Mouse (Mus musculus) layer of hippocampus, postnatal 10 days (tissue): ENCODE results near the gene 2010106E10Rik. TPM values are rescaled to one million over a fixed set of nuclear protein-coding genes. Genes with fewer than 3 reads are reported as not detected.

Source experiments
- DNase-seq, 2 experiments: peaks; one replicate each; pipeline ENCODE4 v3.0.0; 2021; ENCODE audit warnings: low spot score in 2 of 2
- long read RNA-seq: library from polyadenylated mRNA; stranded (forward); transcript quantifications from one replicate; pipeline ENCODE4 v2.0.0, GENCODE M21; 2023
- total RNA-seq, 2 experiments: library from RNA; stranded (reverse); gene quantifications; 2 replicates each; pipeline ENCODE4 v1.2.3; 2021

2010106E10Rik gene
- not detected for total RNA-seq
- long read RNA-seq: 0 reads

DNA sequence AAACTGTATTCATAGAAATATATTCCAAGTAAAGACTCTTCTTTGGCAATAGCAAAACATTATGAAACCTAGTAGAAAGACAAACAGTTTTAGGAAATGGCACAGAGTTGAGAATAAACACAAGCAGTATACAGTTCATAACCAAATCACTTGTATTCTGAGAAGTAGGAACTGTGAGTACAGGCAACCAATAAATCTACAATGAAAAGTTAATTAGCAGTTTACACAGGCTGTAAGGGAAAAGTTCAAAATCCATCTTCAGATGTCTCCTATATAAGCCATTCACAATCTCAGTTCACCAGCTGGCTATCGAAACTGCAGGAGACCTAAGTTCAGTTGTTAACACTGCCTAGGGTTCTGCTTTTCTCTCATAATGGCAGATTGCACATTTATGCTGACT lies at the start of gene 2010106E10Rik:
Gene 2010106E10Rik, plus strand, starts transcription at position 301 of the 400 bp plus-strand sequence.
- DNase-seq: no peak

DNA sequence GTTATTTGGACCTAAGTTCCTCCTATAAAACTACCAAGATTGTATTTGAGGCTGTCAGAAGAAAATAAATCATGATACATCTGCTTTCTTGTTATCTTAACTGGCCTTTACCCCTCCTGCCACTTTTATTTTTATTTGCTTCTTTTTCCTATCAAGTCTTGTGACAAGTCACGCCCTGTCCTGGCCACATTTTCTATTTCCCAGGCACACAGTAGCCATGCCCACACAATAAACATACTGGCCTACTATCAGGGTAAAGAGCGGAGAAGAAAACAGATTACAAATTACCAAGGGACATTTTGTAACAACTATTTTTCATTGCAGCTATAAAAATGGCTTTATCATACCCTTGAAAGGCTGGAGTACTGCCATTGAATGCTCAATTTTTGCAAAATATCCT lies 10.6 kb downstream of the 2010106E10Rik start:
- no peak for DNase-seq

DNA sequence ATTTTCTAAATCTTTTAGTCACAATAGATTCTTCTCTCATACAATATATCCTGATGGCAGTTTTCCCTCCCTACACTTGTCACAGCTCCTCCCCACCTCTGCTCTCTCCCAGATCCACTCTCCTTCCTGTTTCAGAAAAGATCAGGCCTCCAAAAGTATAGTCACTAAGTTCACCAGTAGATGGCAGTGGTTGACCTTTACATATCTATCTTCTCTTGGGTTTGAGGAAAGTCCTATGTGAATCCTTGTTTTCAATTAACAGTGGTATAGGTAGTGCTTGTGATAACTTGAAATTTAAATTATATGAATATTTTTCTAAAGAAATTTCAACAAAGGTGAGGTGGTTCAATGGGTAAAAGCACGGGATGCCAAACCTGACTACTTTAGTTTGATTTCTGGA lies 29.7 kb downstream of the 2010106E10Rik start:
- DNase-seq: no peak

DNA sequence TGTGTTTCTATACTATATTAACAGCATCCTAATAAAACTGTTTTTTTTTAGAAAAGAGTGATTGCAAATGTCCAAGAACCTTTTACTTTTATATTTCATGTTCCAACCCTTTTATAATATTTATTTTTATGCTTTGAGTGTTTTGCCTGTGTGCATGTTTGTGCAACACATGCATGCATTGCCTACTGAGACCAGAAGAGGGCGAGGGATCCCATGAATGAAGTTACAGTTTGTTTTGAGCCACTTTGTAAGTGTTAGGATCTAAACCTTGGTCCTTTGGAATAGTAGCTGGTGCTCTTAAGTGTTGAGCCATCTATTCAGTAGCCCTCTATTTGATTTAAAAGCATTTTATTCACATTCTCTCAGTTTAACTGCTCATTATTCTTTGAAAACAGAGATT lies 48.0 kb downstream of the 2010106E10Rik start:
- no peak for DNase-seq

DNA sequence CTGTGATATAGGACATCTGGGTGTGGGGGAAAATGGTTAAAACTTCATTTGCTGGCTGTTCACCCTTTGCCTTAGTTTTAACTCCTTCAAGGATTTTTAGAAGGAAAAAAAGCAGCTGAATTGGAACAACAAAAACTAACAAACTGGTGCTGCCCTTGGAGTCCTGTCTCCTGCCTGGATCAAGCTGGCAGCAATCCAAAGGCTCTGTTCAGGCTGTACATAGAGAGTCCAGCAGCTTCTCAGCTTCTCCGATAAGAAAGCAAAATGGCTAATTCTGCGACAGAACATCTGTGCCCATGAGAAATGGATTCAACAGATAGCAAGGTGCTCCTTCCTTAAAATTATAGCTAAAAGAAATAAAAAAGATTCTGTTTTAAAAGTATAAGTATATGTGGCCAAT lies 72.6 kb downstream of the 2010106E10Rik start:
- no peak for DNase-seq

DNA sequence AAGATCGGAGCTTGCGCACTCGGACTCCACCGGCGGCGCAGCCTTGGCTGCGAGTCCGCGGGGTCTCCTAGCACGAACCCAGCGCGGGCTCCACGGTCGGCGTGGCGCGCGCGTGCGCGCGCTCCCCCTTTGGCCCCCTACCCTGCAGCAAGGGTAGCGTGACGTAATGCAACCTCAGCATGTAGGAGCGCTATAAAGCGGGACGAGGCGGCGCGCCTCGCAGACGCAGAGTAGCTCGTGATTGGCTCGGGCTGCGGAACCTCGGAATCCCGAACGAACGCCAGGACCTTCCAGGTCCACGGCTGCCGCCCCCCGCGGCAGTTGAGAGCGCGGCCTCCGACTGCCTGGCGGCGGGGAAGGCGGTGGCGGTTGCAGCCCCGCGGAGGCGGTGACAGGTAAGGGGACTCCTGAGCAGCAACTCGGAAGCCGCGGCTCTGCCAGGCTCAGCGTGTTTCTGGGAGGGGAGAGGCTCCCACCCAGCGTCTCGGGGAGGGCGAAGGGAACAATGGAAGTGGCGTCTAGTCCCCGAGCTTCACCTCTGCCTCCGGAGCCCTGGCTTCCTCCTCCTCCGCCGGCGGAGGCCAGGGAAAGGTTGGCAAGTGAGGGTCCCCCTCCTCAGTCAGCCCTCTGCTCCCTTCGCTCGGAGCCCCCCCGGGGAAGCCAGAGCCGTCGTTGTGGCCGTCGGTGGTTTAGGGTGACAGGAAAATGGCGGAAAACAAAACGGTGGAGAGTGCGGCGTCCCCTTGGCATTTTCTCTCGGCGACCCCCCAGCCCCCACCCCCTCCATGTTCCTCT lies 105.6 kb downstream of the 2010106E10Rik start, which contains the start of gene Zfp711:
Gene Zfp711, plus strand, starts transcription at position 16 of the 795 bp plus-strand sequence.
- DNase-seq: peak; percentile 53 to 72

DNA sequence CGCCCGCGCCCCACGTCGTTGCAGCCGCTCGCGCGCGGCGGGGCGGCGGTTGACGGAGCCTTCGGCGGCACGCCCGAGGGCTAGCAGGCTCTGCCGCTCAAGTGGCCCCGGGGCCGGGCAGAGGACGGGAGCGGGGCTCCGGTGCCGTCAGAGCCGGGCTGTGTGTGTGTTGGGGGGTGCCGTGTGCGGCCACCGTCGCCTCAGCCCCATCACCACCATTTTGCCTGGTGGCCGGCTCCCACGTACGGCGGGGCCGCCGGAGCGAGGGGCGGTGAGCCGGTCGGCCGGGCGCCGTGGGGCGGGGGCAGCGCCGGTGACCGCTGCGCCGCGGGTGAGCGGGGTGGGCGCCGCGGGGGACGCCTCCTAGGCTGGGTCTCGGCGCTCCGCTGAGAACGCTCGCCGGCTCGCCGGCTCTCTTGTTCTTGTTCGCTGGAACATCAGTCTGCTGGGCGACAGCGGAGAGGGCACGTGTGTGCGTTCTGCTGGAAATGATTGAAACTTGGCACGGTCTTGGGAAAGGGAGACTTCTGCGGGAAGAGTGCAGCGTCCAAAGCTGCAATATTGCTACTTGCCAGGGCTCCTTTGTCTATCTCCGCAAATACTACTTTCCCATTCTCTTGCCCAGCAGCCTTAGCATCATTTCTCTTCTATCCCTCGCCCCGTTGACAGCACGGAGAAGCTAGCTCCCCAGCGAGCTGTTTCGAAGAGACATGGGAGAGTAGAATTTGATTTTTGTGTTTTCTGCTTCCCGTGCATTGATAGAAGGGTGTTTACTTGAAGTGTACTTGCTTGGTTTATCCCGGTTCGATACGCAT lies 106.4 kb downstream of the 2010106E10Rik start:
- DNase-seq: peak; percentile 26 to 45

Other genes starting within 250 kb of the 2010106E10Rik start
- 1 to 10 TPM; 5.4 to 6.8 TPM for gene Apool, start 183.9 kb upstream of the 2010106E10Rik start, total RNA-seq
- gene Satl1, start 88.5 kb upstream of the 2010106E10Rik start, total RNA-seq: not detected
- gene Zfp711, start 105.3 kb downstream of the 2010106E10Rik start, total RNA-seq: 10 to 100 TPM; 21.5 to 22.0 TPM
- gene Pof1b, start 203.4 kb downstream of the 2010106E10Rik start, total RNA-seq: not detected